Mouse (Mus musculus) right cerebral cortex, adult 2 months (tissue): ENCODE measurements around the gene Htra3.

ENCODE experiments used
- DNase-seq, 2 experiments: peaks; one replicate each; pipeline ENCODE4 v3.0.0; 2021 to 2022; ENCODE audit warnings: low spot score in 2 of 2

Htra3 gene

GRCm38 (mm10) chr5:35695815-35696214 lies 16.2 kb upstream of the Htra3 start:
- DNase-seq = peak; percentile 41 to 45

GRCm38 (mm10) chr5:35693638-35694037 lies 14.1 kb upstream of the Htra3 start:
- DNase-seq = no peak

DNA sequence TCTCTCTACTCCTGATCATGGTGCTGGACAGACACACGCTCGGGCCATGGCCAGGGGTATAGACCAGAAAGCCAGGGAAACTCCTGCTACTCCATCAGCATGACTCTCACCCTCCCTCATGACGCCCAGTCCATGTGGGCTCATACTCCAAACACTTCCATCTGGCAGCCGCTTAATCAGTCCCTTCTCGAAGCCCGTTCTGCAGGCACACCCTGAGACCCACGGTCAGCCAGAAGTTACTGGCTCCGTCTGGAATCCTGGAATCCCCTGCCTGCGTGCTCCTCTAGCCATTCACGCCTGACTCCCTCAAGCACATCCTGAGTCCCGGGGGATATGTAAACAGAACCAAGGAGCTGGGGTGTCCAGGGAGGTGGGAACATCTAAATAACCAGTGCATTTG lies 11.7 kb upstream of the Htra3 start:
- DNase-seq = no peak

GRCm38 (mm10) chr5:35690485-35691165 lies 11.0 kb upstream of the Htra3 start:
- no peak for DNase-seq

- DNase-seq = no peak
Observed at GRCm38 (mm10) chr5:35689374-35689773, 9.8 kb upstream of the Htra3 start.

GRCm38 (mm10) chr5:35688851-35689250 lies 9.3 kb upstream of the Htra3 start:
- no peak for DNase-seq

DNA sequence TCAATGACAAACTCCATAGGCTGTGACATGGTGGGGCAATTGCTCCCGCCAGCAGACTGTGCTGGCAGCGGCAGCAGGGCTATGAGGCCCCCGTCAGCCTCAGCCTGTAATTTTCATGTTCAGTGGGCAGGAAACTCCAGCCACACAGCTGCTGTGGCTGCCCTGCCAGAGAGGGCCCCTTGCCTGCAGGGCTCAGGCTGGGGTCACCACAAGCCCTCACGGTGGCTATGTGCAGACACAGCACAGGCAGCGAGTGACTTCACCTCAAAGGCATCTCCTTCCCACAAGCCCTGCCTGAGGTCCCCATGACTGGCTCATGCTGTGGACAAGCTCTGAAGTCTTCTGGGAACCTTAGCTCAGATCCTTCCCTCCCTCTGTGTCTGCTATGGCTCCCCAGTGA lies 7.5 kb upstream of the Htra3 start:
- DNase-seq = no peak

GRCm38 (mm10) chr5:35686336-35686735 lies 6.8 kb upstream of the Htra3 start:
- DNase-seq = no peak

DNA sequence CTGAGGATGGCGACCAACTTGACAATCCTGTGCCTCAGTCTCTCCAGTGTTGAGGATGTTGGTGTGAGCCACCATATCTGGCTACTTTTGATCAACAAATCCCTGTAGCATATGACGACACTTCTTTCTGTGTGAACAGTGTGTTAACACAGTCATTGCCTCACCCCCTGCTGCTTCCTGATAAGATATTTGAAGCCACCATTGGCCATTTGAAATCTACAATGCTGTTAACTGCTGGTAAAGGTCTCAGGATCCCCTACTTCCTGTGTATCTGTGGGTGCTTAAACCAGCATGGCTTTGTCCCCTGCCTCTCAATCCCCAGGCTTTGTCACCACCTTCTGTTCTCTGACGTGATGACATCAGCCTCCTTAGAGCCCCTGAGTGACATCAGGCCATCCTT lies 5.5 kb upstream of the Htra3 start:
- no peak for DNase-seq

GRCm38 (mm10) chr5:35680958-35681357 lies 1.4 kb upstream of the Htra3 start:
- peak in 1 of 2 experiments; percentile 16 for DNase-seq

DNA sequence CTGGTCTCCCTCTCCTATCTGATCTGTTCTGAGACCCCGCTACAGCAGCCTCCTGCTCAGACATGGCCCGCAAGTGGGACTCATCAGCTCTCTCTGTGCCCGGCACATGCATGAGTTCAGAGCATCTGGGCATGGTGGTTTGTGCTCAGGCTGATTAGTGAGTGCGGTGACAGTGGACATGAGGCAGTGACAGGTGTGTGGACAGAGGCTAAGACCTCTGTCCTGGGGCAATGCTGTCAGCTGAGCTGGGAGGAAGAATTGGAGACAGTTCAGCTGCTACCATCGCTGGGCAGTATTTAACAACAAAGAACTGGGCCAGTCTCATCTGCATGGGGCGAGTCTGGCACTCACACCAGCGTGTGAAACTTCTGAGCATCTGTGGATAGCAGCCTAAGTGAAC lies 2.6 kb downstream of the Htra3 start:
- no peak for DNase-seq

- no peak for DNase-seq
Observed at GRCm38 (mm10) chr5:35674081-35674555, 5.5 kb downstream of the Htra3 start.

DNA sequence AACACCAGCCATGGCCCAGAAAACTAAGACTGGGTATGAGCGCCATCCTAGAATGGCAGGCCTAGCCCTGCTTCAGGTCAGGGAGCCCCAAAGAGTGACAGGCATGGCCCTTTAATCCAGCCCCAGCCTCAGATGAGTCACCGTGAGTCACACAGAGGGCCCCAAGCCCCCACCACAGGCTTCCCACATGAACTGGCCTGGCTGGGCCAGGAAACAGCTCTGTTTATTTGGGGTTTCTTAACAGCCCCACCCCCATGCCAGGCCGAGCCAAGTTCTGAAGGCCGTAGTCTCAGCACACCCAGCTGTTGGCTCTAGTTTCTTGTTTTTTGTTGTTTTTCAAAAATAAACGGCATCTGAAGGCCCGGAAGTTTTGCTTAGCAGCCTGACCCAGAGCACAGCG lies 6.5 kb downstream of the Htra3 start:
- peak; percentile 13 to 44 for DNase-seq

DNA sequence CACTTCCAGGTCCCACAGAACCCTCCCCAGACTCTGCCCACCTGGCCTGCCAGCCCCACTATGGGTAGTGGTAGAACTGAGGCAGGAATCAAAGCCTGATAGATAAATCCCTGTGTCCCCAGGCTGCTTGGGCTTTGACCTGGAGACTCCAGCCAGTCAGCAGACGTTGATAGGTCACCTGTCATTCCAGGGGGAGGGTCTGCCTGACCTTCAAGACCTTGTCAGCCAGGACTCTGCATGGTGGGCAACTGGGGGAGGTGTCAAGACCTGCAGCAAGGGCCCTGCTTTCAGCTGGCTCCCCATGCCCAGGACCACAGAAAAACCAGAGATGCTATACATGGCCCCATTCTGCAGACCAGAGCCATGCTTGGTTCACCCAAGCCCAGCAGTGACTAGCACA lies 7.0 kb downstream of the Htra3 start:
- DNase-seq = no peak

DNA sequence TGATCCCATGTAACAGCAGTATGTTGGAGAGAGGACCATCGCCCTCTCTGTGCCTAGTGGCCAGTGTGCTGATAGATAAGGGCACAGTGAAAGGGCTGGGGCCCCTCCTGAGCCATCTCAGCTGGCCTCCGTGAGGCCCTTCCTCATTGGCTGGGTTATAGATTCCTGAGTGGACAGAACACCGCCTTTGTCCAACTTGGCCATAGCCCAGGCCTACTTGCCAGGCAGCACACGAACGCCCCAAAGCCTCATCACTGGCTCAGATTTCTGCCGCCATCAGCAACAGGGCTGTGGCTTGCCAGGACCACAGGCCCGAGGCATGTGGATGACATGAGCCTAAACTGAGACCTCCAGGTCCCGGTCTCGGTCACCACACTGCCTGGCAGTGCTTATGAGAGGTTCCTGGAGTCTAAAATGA lies 8.1 kb downstream of the Htra3 start:
- peak; percentile 31 to 45 for DNase-seq

DNA sequence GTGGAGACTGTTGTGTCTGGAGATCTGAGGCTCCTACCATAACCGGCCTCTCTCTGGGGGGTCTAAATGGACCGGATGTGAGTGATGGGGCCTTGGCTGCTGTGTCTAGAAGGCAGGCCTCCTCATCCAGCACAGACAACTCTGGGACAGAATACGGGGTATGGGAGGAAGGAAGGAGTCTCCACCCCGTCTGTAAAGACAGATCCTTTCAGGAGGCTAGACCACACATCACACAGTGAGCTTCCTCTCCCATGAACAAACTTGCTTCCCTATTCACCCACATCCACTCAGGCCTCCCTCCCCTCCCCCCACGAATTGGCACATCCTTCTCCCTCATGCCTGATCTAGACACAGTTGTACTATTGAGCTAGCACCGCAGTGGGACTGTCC lies 9.2 kb downstream of the Htra3 start:
- peak in 1 of 2 experiments; percentile 27 for DNase-seq

GRCm38 (mm10) chr5:35669747-35670411 lies 9.7 kb downstream of the Htra3 start:
- no peak for DNase-seq

DNA sequence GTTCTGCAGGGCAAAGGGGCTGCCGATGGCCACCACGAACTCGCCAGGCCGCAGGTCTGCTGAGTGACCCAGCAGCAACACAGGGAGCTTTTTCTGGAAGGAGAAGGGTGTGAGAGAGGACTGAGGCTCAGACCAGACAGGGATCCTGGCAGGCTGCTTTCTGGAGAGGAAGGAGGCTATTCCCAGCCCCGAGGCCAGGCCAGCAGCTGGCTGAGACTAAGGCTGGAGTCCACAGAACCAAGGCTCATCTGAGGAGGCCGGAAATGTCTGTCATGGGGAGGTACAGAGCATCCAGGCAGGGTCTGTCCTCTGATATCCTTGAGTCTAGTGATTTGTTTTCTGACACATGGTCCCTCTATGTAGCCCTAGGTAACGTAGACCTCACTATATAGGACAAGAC lies 13.4 kb downstream of the Htra3 start:
- DNase-seq = no peak

- DNase-seq = no peak
Observed at GRCm38 (mm10) chr5:35662021-35662545, 17.5 kb downstream of the Htra3 start.

GRCm38 (mm10) chr5:35661210-35661609 lies 18.4 kb downstream of the Htra3 start:
- DNase-seq = no peak

GRCm38 (mm10) chr5:35659503-35659902 lies 20.1 kb downstream of the Htra3 start:
- no peak for DNase-seq

DNA sequence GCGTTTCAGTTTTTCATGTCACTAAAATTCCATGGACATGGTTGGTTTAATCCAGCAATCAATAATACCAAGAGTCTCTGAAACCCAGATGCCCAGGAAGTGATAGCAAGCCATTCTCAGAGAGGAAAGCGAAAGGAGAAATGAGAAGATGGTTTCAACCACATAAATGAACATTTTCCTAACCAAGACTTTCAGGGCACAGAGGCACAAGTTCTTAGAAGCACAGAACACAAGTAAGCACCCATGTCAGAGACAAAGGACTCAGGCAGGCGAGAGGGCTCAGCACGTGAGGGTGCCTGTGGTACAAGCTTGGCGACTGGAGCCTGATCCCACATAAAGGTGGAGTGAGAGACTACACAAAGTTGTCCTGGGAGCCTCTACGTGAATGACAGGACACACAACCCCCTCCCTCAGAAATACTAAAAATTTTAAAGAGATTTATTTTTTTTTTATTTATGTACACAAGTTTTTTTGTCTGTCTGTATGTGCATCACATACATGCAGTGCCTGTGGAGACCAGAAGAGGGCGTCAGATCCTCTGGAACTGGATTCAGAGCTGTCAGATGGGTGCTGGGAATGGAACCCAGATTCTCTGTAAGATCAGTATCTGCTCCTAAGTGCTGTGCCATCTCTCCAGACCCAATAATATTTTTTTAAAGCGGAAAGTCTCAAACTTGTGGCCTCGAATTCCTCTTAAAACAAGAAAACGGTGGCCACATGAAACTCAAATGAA lies 23.7 kb downstream of the Htra3 start:
- DNase-seq = no peak
